Mouse (Mus musculus): ENCODE results near the gene Dhx58.

The Dhx58 gene

GRCm38 (mm10) chr11:100703851-100704531 lies at the start of gene Dhx58:
Dhx58 (minus strand) TSS chr11:100704271.
- CTCF ChIA-PET = interaction anchor here (0.5 to 1.9 kb wide), 2 partner anchors 8 to 336 kb away, joined by 3 to 25 read pairs; partner anchors contain the start of genes Hspb9 and Kat2a

- CTCF ChIA-PET = no interaction called here
Measured at GRCm38 (mm10) chr11:100752294-100752693, 48.2 kb upstream of the Dhx58 start.

GRCm38 (mm10) chr11:100750127-100750526 lies 46.1 kb upstream of the Dhx58 start:
- CTCF ChIA-PET = no interaction called here

- CTCF ChIA-PET = no interaction called here
Measured at GRCm38 (mm10) chr11:100749469-100749868, 45.4 kb upstream of the Dhx58 start.

GRCm38 (mm10) chr11:100748620-100749019 lies 44.5 kb upstream of the Dhx58 start:
- CTCF ChIA-PET = no interaction called here

- CTCF ChIA-PET = interaction anchor here (0.6 kb wide), 1 partner anchor 11 kb away, joined by 3 read pairs; no protein-coding TSS in a partner anchor
Measured at GRCm38 (mm10) chr11:100747114-100747513, 43.0 kb upstream of the Dhx58 start.

GRCm38 (mm10) chr11:100746546-100746945 lies 42.5 kb upstream of the Dhx58 start:
- CTCF ChIA-PET = interaction anchor here (0.6 kb wide), 1 partner anchor 10 kb away, joined by 3 read pairs; no protein-coding TSS in a partner anchor

- CTCF ChIA-PET = interaction anchor here (0.6 kb wide), 2 partner anchors 74 to 149 kb away, joined by 3 to 7 read pairs; no protein-coding TSS in a partner anchor
Measured at GRCm38 (mm10) chr11:100745085-100745484, 41.0 kb upstream of the Dhx58 start.

- CTCF ChIA-PET = interaction anchor here (0.5 kb wide), 1 partner anchor 82 kb away, joined by 6 read pairs; no protein-coding TSS in a partner anchor
Measured at GRCm38 (mm10) chr11:100741348-100741747, 37.3 kb upstream of the Dhx58 start.

GRCm38 (mm10) chr11:100738749-100739148 lies 34.7 kb upstream of the Dhx58 start:
- CTCF ChIA-PET = interaction anchor here (0.6 to 0.7 kb wide), 2 partner anchors 28 to 377 kb away, joined by 3 to 4 read pairs; no protein-coding TSS in a partner anchor

- CTCF ChIA-PET = interaction anchor here (0.6 to 0.8 kb wide), 3 partner anchors 10 to 438 kb away, joined by 3 to 6 read pairs (median 3); partner anchors contain the start of gene Kcnh4
Measured at GRCm38 (mm10) chr11:100738066-100738604, 34.1 kb upstream of the Dhx58 start, which contains the start of gene Rab5c. Rab5c (minus strand) TSS chr11:100738215.

GRCm38 (mm10) chr11:100737105-100737733 lies 33.1 kb upstream of the Dhx58 start:
- CTCF ChIA-PET = interaction anchor here (0.6 to 0.8 kb wide), 4 partner anchors 9 to 151 kb away, joined by 3 read pairs; partner anchors contain the start of gene Kcnh4

- CTCF ChIA-PET = interaction anchor here (0.7 kb wide), 2 partner anchors 121 to 150 kb away, joined by 3 read pairs; no protein-coding TSS in a partner anchor
Measured at GRCm38 (mm10) chr11:100736746-100737080, 32.6 kb upstream of the Dhx58 start.

GRCm38 (mm10) chr11:100735954-100736745 lies 32.1 kb upstream of the Dhx58 start:
- CTCF ChIA-PET = interaction anchor here (0.6 to 0.7 kb wide), 2 partner anchors 11 to 150 kb away, joined by 3 read pairs; no protein-coding TSS in a partner anchor

- CTCF ChIA-PET = interaction anchor here (0.6 to 0.7 kb wide), 2 partner anchors 182 to 454 kb away, joined by 3 to 4 read pairs; no protein-coding TSS in a partner anchor
Measured at GRCm38 (mm10) chr11:100735134-100735865, 31.2 kb upstream of the Dhx58 start.

- CTCF ChIA-PET = no interaction called here
Measured at GRCm38 (mm10) chr11:100730477-100731205, 26.6 kb upstream of the Dhx58 start.

GRCm38 (mm10) chr11:100729976-100730375 lies 25.9 kb upstream of the Dhx58 start:
- CTCF ChIA-PET = no interaction called here

- CTCF ChIA-PET = interaction anchor here (1.3 kb wide), 1 partner anchor 9 kb away, joined by 3 read pairs; the partner anchor contains the start of gene Rab5c
Measured at GRCm38 (mm10) chr11:100728601-100729000, 24.5 kb upstream of the Dhx58 start.

- CTCF ChIA-PET = no interaction called here
Measured at GRCm38 (mm10) chr11:100727201-100727600, 23.1 kb upstream of the Dhx58 start.
